Comparison of ENCODE assay signal across 25 mouse cellular contexts in the genomic region with DNA sequence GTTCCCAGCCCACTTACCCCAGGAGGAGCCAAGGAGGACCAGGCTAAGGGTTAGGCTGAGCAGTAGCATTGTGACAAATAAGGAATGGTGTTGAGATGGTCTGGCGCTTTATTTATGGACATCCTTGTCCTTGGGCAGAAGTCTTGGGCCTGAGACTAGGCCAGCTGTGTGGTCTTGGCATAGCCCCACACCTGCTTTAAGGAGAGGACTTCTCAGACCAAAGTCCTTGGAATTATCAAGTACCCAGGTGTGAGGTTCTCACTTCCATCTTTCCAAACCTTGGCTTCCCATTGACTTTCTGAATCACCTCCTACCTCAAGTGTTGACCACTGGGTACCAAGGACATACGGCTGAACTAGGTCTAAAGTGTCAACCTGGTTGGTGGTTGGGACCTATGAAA. TPM values are rescaled to one million over a fixed set of nuclear protein-coding genes. Genes with fewer than 3 reads are reported as not detected.
DNase-seq lines count a peak whose midpoint lies in the region; ATAC-seq and TF ChIP-seq lines count a peak whose summit lies in the region.
"Had no signal": no experiment of that assay in that cellular context is flagged by ENCODE, and none has a peak within 500 bp of the region (broad histone marks: within the 10 kb centered on the region; RNA-seq: fewer than 3 reads in every experiment).

A gene (minus strand): TSS at position 101 of the 400 bp plus-strand sequence.

- H3K9me3 ChIP-seq in forebrain, embryonic 12.5 days = no peaks in the 10 kb centered on the region
- H3K9me3 ChIP-seq in forebrain, embryonic 15.5 days = no peaks in the 10 kb centered on the region
- no peaks in the 10 kb centered on the region for H3K9me3 ChIP-seq in intestine, embryonic 15.5 days
- no peaks in the 10 kb centered on the region for H3K9me3 ChIP-seq in intestine, postnatal 0 days (ENCODE audit: control insufficient read depth)
- H3K9me3 ChIP-seq: forebrain, embryonic 10.5 days; G1E had no signal

- peaks cover 28% of the 10 kb centered on the region for H3K4me1 ChIP-seq in forebrain, embryonic 12.5 days
- H3K4me1 ChIP-seq in forebrain, embryonic 15.5 days = peaks cover 27% of the 10 kb centered on the region
- H3K4me1 ChIP-seq in intestine, embryonic 15.5 days (replicated peaks) = 0 out of 2 replicates have a peak, but pooled peaks cover 4% of the 10 kb centered on the region
- H3K4me1 ChIP-seq in intestine, postnatal 0 days (replicated peaks; ENCODE audit: control insufficient read depth, insufficient read depth, low read length) = no peaks in the 10 kb centered on the region
- peaks cover 3% of the 10 kb centered on the region; the same call in 1 of the 2 replicates for H3K4me1 ChIP-seq in spleen, adult 2 months (ENCODE audit: control insufficient read depth, insufficient read depth, insufficient read length)

- WGBS in forebrain, embryonic 12.5 days = 95% methylated on average over 2 of the region's 2 CpGs
- 98% methylated on average over 2 of the region's 2 CpGs for WGBS in forebrain, embryonic 15.5 days
- WGBS in intestine, embryonic 15.5 days = 88% methylated on average over 2 of the region's 2 CpGs
- WGBS in intestine, postnatal 0 days = 95% methylated on average over 2 of the region's 2 CpGs
- WGBS in spleen, adult 2 months = 88% methylated on average over 2 of the region's 2 CpGs

- no peak for TF ChIP-seq CTCF in intestine, postnatal 0 days (IDR thresholded peaks at IDR 0.05; ENCODE audit: low read depth)
- TF ChIP-seq CTCF in spleen, adult 2 months (IDR thresholded peaks at IDR 0.05; ENCODE audit: extremely low read depth, insufficient read depth, insufficient read length, insufficient replicate concordance) = no peak

- no peak within 1 kb of the TSS for H3K4me3 ChIP-seq in forebrain, embryonic 12.5 days (replicated peaks)
- no peak within 1 kb of the TSS for H3K4me3 ChIP-seq in forebrain, embryonic 15.5 days
- H3K4me3 ChIP-seq in intestine, embryonic 15.5 days (replicated peaks) = no peak within 1 kb of the TSS
- H3K4me3 ChIP-seq in intestine, postnatal 0 days (ENCODE audit: low read depth, low read length) = no peak within 1 kb of the TSS
- no peak within 1 kb of the TSS for H3K4me3 ChIP-seq in spleen, adult 2 months (ENCODE audit: extremely low read depth, insufficient read depth, insufficient read length)
- H3K4me3 ChIP-seq: forebrain, embryonic 10.5 days; gastrocnemius, adult 2 months had no signal

- H3K36me3 ChIP-seq in forebrain, embryonic 12.5 days (replicated peaks) = peaks cover 15% of the 10 kb centered on the region
- peaks cover 4% of the 10 kb centered on the region; the same call in 1 of the 2 replicates for H3K36me3 ChIP-seq in forebrain, embryonic 15.5 days
- H3K36me3 ChIP-seq in intestine, embryonic 15.5 days = peaks cover 10% of the 10 kb centered on the region
- H3K36me3 ChIP-seq in intestine, postnatal 0 days (ENCODE audit: control insufficient read depth, insufficient read depth) = peaks cover 49% of the 10 kb centered on the region; the same call in 1 of the 2 replicates
- H3K36me3 ChIP-seq in spleen, adult 2 months (ENCODE audit: control insufficient read depth, insufficient read depth, low read length) = peaks cover 15% of the 10 kb centered on the region

- TF ChIP-seq POLR2A in spleen, adult 2 months (IDR thresholded peaks at IDR 0.05; ENCODE audit: low read depth, low read length) = no peak

- H3K9ac ChIP-seq in forebrain, embryonic 12.5 days = peak within 1 kb of the TSS; percentile 21; the same call in 1 of the 2 replicates
- no peak within 1 kb of the TSS for H3K9ac ChIP-seq in forebrain, embryonic 15.5 days (replicated peaks)
- H3K9ac ChIP-seq in intestine, embryonic 15.5 days = peak within 1 kb of the TSS; percentile 17; the same call in 1 of the 2 replicates
- no peak within 1 kb of the TSS for H3K9ac ChIP-seq in intestine, postnatal 0 days (ENCODE audit: low read depth, low read length)
- H3K9ac ChIP-seq: forebrain, postnatal 0 days had no signal

- H3K27me3 ChIP-seq in forebrain, embryonic 12.5 days = no peaks in the 10 kb centered on the region
- no peaks in the 10 kb centered on the region for H3K27me3 ChIP-seq in forebrain, embryonic 15.5 days
- H3K27me3 ChIP-seq in intestine, embryonic 15.5 days (replicated peaks) = no peaks in the 10 kb centered on the region
- no peaks in the 10 kb centered on the region for H3K27me3 ChIP-seq in intestine, postnatal 0 days (replicated peaks; ENCODE audit: control insufficient read depth, insufficient read depth, low read length)
- no peaks in the 10 kb centered on the region for H3K27me3 ChIP-seq in spleen, adult 2 months (ENCODE audit: control insufficient read depth, insufficient read depth, low read length)
- H3K27me3 ChIP-seq: CH12.LX, Patski had no signal

- no peak for DNase-seq in spleen, adult 2 months (ENCODE audit: low read depth in 1 of 2, low spot score in 2 of 2)
- no peak for DNase-seq in spleen, postnatal 36 days (ENCODE audit: low spot score in 2 of 2)
- DNase-seq: adrenal gland, postnatal 10 days; adrenal gland, postnatal 36 days; B cell, adult 2 months; cerebellum, adult 18-20 months; cerebellum, adult 9-10 months; cerebellum, postnatal 14 days; forebrain, postnatal 0 days; gastrocnemius, adult 2 months; gastrocnemius, postnatal 14 days; heart, adult 11 months; heart, postnatal 10 days; heart, postnatal 36 days had no signal

- H3K4me2 ChIP-seq in forebrain, embryonic 12.5 days = no peak within 1 kb of the TSS
- H3K4me2 ChIP-seq in forebrain, embryonic 15.5 days (replicated peaks) = no peak within 1 kb of the TSS
- no peak within 1 kb of the TSS for H3K4me2 ChIP-seq in intestine, embryonic 15.5 days (replicated peaks)
- no peak within 1 kb of the TSS for H3K4me2 ChIP-seq in intestine, postnatal 0 days (replicated peaks; ENCODE audit: low read depth)
- H3K4me2 ChIP-seq: heart, embryonic 11.5 days had no signal

- ATAC-seq in forebrain, embryonic 12.5 days (ENCODE audit: low FRiP score) = no peak
- ATAC-seq in forebrain, embryonic 15.5 days (replicated peaks) = no peak
- no peak for ATAC-seq in intestine, embryonic 15.5 days
- ATAC-seq in intestine, postnatal 0 days = no peak
- ATAC-seq: forebrain, postnatal 0 days; hindbrain, embryonic 16.5 days; intestine, embryonic 16.5 days; Patski had no signal

- no peak within 1 kb of the TSS for H3K27ac ChIP-seq in forebrain, embryonic 12.5 days
- H3K27ac ChIP-seq in forebrain, embryonic 15.5 days (replicated peaks) = no peak within 1 kb of the TSS
- no peak within 1 kb of the TSS for H3K27ac ChIP-seq in intestine, embryonic 15.5 days
- no peak within 1 kb of the TSS for H3K27ac ChIP-seq in intestine, postnatal 0 days (ENCODE audit: low read depth, low read length)
- H3K27ac ChIP-seq in spleen, adult 2 months (ENCODE audit: insufficient read depth, low read length) = no peak within 1 kb of the TSS
- H3K27ac ChIP-seq: forebrain, embryonic 10.5 days; gastrocnemius, adult 2 months had no signal

RNA-seq across cellular contexts. Expression of the gene that starts here (rescaled TPM):
- 2.4 and 3.0 TPM in 2 replicates for polyA plus RNA-seq in forebrain, embryonic 12.5 days (2016; fragmentation: Nextera tagmentation; extraction: Ambion mirVana)
- polyA plus RNA-seq in forebrain, embryonic 15.5 days (2015; fragmentation: Nextera tagmentation; extraction: Ambion mirVana) = 2.0 and 2.2 TPM in 2 replicates
- polyA plus RNA-seq in intestine, embryonic 15.5 days (2015; fragmentation: Nextera tagmentation; extraction: Ambion mirVana) = 0.82 and 3.2 TPM in 2 replicates
- polyA plus RNA-seq in intestine, postnatal 0 days (2015; fragmentation: Nextera tagmentation; extraction: Ambion mirVana) = 0.63 and 1.4 TPM in 2 replicates
- 4,893 and 4,931 TPM in 2 replicates for polyA plus RNA-seq in spleen, adult 2 months (2012; rRNA removed)

Comparison
In these comparisons a context has a peak if more than half of its experiments do, and no peak if none do; other contexts are left out.
1. RNA of the gene that starts here (polyA plus RNA-seq): 4,893 to 4,931 TPM in spleen, adult 2 months; 2.4 to 3.0 TPM in forebrain, embryonic 12.5 days, 2.0 to 2.2 TPM in forebrain, embryonic 15.5 days, 0.82 to 3.2 TPM in intestine, embryonic 15.5 days and 0.63 to 1.4 TPM in intestine, postnatal 0 days; every median in the first group is over 1,000 times any median in the second.
2. H3K9ac ChIP-seq: peak in forebrain, embryonic 12.5 days (single experiment) and intestine, embryonic 15.5 days (single experiment); none in forebrain, embryonic 15.5 days (single experiment) and intestine, postnatal 0 days (single experiment).